Mouse (Mus musculus) layer of hippocampus, adult 2 months (tissue): ENCODE results near the gene Ube4a. TPM values are rescaled to one million over a fixed set of nuclear protein-coding genes. Genes with fewer than 3 reads are reported as not detected.

Experiments
- DNase-seq, 2 experiments: peaks; one replicate each; pipeline ENCODE4 v3.0.0; 2022; ENCODE audit warnings: low spot score in 2 of 2
- H3K27ac ChIP-seq: fragments of 200-600 bp; 2 replicates; pipeline ENCODE4 v1.8.1; 2022
- H3K4me3 ChIP-seq: fragments of 200-600 bp; 2 replicates; pipeline ENCODE4 v1.8.1; 2022; ENCODE audit warnings: mild to moderate bottlenecking
- CTCF ChIP-seq: fragments of 200-600 bp; conservative IDR thresholded peaks from 2 replicates; pipeline ENCODE4 v1.8.1; 2022; ENCODE audit warnings: antibody characterized with exemption, mild to moderate bottlenecking, moderate library complexity
- long read RNA-seq, 2 experiments: library from polyadenylated mRNA; stranded (forward); transcript quantifications; one replicate each; pipeline ENCODE4 v2.0.0; 2021; ENCODE audit warnings: borderline mapping rate in 2 of 2
- total RNA-seq, 2 experiments: library from RNA; stranded (reverse); gene quantifications; 2 replicates each; pipeline ENCODE4 v1.2.3; 2021

The Ube4a gene
- 10 to 100 TPM; 73.0 to 75.2 TPM for total RNA-seq
- long read RNA-seq, experiment 1, partial matches to known transcripts: 1 of 8 reads
- long read RNA-seq, experiment 1, other reads (novel, unspliced or antisense): 6 of 8 reads
- long read RNA-seq, experiment 2, partial matches to known transcripts: 1 of 8 reads
- long read RNA-seq, experiment 2, other reads (novel, unspliced or antisense): 7 of 8 reads

DNA sequence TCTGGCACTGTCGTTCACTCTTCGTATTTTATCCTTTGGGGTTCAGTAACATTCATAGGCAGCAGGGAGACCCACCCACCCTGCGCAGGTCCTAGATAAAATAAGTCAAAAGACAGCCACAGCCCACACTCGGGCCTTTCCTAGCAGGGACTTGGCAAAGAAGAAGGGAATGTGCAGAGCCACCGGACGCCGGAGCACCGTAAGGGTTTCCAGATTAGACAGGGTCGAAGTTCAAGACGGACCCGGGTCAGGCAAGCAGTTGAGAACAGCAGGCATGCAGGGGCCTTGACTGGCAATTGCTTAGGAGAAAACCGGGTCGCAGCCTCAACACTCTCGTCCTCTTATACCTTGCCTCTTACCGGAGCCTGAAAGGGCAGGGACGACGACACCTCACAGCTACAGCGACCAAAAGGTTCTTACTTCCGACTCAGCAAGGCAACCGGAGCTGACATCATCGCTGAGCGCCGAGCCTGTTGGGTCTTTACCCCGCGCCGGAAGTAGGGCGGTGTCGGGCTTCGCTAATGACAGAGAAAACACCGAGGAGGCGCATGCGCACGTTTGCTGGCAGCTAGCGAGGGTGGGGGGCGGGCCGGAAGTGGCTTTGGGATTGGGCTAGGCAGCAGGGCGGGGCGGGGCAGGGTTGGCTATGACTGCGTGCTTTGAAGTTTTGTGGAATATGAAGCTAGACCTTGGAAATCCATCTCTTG lies at the start of gene Ube4a:
TSS of gene Ube4a (minus strand) at position 475 of the 707 bp plus-strand sequence.
- peak; percentile 98 to 100 for DNase-seq
- TF ChIP-seq CTCF: no peak
- Histone ChIP-seq H3K27ac (peak within 1 kb of the TSS; percentile 91), H3K4me3 (peak within 1 kb of the TSS; percentile 99)

DNA sequence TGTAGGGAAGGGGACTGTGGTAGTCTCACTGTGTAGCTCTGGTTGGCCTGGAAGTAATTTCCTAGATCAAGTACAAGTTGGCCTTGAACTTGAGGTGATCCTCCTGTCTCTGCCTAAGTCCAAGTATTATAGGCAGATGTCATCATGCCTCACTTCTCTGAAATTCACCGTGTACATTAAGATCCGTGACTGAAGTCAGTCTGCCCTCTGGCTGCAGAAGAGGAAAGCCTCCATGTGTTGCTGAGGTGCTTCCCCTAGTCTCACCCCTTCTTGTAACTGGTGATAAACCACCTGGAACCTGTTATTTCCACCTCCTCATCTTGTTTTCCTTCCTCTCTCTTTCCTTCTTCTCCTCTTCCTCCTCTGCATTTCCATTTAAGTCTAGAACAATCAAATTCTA lies 49.5 kb upstream of the Ube4a start:
- Histone ChIP-seq H3K4me3 (no peak overlapping the region), H3K27ac (no peak overlapping the region)
- 0 out of 2 replicates have a peak, but pooled peaks have one; percentile 8 for TF ChIP-seq CTCF
- no peak for DNase-seq

DNA sequence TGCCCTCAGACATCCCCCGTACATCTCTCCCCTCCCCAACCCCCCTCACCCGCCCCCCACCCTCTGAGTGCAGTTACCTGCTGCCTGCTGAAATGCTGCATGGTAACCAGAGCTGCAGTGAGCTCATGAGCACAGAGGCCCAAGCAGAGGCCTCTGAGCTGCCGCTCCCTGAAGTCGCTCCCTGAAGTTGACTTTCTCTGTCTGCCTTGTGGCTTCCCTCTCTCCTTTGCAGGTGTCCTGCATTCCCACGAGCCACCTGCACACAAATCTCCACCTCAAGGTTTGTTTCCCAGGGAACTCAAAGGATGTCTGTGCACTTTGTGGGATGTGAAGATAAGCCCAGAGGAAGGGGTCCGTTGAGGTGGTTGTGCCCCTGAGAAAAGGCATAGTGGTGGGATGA lies 45.9 kb upstream of the Ube4a start:
- H3K27ac ChIP-seq: no peak overlapping the region
- no peak for TF ChIP-seq CTCF
- DNase-seq: no peak
- H3K4me3 ChIP-seq: no peak overlapping the region

DNA sequence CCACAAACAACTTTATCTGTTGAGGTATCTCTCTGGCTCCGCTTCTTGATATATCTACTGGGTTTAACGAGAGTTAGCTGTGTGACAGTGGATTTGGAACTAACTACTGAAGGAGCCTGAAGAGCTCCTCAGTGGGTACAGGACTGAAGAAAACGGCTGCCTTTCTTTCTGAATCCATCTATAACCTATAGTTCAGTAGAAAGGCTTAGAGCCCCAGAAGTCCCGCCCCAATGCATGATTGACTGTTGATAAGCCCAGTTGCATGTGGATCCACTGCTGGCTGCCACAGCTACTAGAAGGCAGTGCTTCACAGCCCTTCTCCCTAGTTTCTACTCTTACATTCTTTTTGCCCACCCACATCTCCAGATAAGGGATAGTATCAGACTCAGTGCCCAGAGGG lies 45.1 kb upstream of the Ube4a start:
- DNase-seq: no peak
- Histone ChIP-seq H3K27ac (no peak overlapping the region), H3K4me3 (no peak overlapping the region)
- no peak for TF ChIP-seq CTCF

DNA sequence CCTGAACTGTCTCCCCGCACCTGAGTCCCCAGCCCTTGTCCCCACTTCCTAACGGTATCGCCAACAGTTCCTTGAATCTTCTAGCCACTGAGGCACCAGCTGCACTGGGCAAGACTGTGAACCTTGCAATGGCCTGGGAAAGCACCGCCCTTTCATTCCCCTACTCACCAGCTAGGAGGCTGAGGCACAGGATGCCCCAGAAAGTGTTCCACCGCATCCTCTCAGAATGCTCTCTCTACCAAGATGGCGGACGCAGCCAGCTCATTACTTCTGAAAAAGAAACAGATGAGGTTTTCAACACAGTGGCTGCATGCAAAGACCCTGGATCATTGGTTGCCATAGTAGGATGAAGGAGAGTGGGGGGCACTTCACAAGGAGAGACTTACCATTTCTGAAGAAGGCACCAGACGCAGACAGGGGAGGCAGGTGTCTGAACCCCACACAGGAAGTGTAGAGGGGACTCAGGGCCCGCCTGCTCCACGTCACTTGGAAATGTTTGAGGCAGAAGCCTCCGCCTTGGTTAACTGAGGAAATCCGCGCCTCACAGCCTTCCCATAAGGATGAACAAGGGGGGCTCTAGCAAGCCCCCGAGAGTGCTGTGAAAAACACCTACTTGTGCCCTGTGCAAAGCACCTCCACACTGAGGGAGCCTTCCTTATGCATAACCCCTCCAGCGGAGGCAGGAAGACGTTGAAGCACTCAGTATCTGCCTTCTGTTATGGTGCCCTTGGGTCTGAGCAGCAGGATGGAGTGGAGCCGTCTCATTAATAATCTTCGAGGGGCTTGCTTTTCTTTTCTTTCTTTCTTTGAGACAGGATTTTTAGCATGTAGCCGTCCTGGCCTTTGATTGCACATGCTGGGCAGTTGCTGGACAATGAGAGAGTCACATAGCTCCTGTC lies 44.0 kb upstream of the Ube4a start, which contains the start of gene Cd3e:
TSS of gene Cd3e (minus strand) at position 448 of the 899 bp plus-strand sequence.
- H3K27ac ChIP-seq: no peak within 1 kb of the TSS
- H3K4me3 ChIP-seq: no peak within 1 kb of the TSS
- no peak for TF ChIP-seq CTCF

DNA sequence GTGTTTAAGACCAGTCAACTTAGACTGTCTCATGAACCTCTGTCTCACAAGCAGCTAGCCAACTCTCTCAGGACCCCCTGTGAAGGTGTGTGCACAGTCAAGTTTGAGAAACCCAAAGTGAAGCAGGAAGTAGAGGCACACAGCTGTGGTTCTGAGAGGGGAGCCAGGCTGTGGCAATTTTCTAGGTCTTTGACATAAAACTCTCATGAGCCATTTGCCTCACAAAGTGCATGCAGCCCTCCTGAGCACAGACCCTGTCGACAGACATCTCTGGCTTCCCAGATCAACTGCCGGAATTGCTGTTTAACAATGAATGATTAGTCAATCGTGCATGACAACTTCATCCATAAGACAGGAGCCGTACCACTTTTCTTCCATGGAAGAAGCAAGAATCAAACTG lies 42.9 kb upstream of the Ube4a start:
- Histone ChIP-seq H3K4me3 (no peak overlapping the region), H3K27ac (no peak overlapping the region)
- TF ChIP-seq CTCF: no peak
- no peak for DNase-seq

More for the DNA sequence above, 44.0 kb upstream of the Ube4a start, which contains the start of gene Cd3e:
- no peak for DNase-seq

DNA sequence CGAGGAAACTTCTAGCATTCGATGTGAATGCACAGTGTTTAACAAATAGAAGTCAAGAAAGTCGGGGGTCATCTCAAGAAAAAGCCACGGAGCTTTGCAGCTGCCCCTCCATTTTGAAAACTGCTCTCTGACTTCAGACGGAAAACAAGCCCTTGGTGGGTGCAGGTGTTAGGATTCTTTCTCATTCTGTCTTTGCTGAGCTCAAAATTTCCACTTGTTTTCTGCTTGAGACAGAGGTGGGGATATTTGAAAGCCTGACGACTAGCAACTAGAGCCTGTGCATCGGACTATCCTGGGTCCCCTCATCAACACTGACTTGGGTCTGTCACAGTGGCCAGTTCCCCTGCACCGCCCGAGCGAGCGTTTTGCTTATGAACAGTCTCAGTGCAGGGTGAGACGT lies 42.0 kb upstream of the Ube4a start:
- no peak for TF ChIP-seq CTCF
- H3K4me3 ChIP-seq: no peak overlapping the region
- no peak overlapping the region for H3K27ac ChIP-seq
- DNase-seq: no peak

DNA sequence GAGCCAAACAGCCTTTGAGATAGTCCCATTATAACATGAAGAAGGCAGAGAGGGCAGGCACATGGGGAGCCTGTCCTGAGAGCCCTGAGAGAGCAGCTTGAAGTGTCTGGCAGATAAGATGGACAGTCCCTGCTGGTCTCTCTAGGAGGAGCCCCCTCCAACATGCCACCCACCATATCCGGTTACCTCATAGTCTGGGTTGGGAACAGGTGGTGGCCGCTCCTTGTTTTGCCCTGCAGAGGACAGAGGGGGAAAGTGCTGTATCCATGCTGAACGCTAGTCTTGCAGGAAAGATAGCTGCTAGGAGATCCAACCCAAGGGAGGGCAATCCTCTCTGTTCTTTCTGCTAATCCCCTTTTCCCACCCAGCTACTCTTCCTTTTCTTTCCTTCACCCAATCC lies 34.8 kb upstream of the Ube4a start:
- DNase-seq: no peak
- no peak for TF ChIP-seq CTCF
- Histone ChIP-seq H3K27ac (no peak overlapping the region), H3K4me3 (no peak overlapping the region)

DNA sequence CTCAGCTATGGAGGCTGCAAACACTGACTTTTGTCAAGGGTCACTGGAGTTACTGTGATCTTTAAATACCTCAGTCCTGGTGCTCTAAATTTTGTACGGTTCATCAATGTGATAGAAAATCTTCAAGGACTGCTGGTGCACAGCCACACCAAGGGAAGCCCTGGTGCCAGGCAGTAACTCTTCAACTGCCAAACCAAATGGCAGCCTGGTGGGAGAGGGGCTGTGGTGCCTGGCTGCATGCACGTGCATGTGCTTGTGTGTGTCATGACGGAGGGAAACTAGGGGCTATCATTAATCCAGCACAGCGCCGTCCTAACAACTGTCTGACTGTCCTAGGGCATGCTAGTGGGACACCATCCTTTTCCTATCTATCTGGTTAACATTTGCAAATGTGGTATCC lies 34.4 kb upstream of the Ube4a start:
- TF ChIP-seq CTCF: no peak
- no peak overlapping the region for H3K27ac ChIP-seq
- no peak overlapping the region for H3K4me3 ChIP-seq
- DNase-seq: no peak

DNA sequence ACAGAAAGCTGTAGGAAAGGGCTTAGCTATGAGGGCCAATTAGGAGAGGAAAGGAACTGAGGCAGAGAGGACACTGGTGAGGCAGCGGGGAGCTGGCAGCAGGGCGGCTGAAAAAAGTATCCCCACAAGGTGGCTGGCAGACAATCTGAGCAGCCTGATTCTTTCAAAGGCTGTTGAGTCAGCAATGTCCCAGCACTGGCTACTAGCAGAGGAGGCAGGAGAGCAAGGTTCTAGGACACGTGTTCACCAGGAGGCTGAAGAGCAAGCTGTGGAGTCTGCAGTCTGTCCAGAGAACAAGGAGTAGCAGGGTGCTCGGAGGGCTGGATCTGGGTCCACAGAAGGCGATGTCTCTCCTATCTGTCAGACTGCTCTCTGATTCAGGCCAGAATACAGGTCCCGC lies 33.8 kb upstream of the Ube4a start:
- TF ChIP-seq CTCF: peak; percentile 39
- Histone ChIP-seq H3K27ac (no peak overlapping the region), H3K4me3 (no peak overlapping the region)
- DNase-seq: no peak

DNA sequence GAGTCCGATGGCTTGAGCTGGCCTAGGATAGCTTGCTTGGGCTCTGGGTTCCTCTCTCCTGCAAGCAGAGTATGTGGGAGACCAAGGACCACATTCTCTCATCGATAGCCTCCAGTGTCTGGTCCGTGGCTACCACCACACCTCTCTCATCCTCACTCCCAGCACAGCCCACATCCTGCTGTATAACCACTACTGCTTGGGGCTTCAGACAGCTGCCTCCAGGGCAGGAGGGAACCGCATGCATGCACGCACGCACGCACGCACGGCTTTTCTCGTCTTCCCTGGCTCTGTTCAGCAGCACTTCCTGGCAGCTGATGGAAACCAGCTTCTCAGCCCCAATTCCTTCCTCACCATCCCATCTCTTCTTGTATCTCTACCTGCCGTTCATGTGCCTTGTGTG lies 32.7 kb upstream of the Ube4a start:
- no peak overlapping the region for H3K4me3 ChIP-seq
- no peak overlapping the region for H3K27ac ChIP-seq
- TF ChIP-seq CTCF: no peak
- no peak for DNase-seq

DNA sequence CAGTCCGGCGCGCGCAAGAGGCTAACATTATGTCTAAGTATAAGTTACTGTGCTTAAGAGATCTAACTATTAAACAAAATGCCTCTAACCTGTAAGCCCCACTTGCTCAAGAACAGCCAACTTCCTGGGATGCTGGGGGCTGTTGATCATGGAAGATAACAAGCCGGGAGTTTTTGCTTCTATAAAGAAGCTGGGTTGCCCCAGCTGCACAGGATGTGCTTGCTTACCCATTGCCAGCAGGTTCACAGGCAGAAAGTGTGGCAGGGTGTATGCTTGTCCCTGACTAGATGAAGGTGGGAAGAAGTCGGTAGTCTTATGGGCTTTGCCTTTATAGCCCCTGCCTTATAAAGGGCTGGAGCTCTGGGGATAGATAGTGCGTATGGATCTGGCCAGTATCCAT lies 31.2 kb upstream of the Ube4a start:
- no peak overlapping the region for H3K27ac ChIP-seq
- no peak for TF ChIP-seq CTCF
- no peak for DNase-seq
- no peak overlapping the region for H3K4me3 ChIP-seq

DNA sequence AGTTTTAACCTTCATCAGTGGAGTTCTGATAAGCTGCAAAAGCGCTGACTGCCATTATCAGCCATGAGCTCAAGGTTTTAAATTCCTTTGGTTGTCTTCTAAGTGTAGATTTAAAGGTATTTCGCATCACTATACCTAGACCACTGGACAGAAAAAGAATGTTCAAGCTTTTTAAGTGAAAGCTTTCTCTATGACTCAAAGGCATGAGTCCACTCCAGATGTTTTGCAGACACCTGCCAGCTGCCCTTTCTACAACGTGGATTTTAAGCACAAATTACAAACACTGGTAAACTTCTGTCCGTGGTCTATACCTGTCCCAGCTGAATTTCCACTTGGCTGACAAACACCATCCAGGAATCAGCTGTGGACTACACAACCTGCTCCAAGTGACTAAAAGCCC lies 29.6 kb upstream of the Ube4a start:
- TF ChIP-seq CTCF: no peak
- Histone ChIP-seq H3K27ac (no peak overlapping the region), H3K4me3 (no peak overlapping the region)
- no peak for DNase-seq
